Mouse (Mus musculus) ES-Bruce4 (cell line): ENCODE data around the gene Hemk1. TPM values are rescaled to one million over a fixed set of nuclear protein-coding genes. Genes with fewer than 3 reads are reported as not detected.

Experiments
- H3K27ac ChIP-seq: 2 replicates; pipeline ENCODE4 v1.5.1; 2012; ENCODE audit warnings: low read length, inconsistent platforms; ENCODE audit not compliant: insufficient read depth
- H3K27me3 ChIP-seq: 2 replicates; pipeline ENCODE4 v1.6.1; 2012; ENCODE audit warnings: mild to moderate bottlenecking, low read length, inconsistent platforms; ENCODE audit not compliant: control insufficient read depth, poor library complexity, insufficient read depth, severe bottlenecking
- H3K36me3 ChIP-seq: 2 replicates; pipeline ENCODE4 v1.6.1; 2012; ENCODE audit warnings: inconsistent platforms, mild to moderate bottlenecking, low read length, moderate library complexity; ENCODE audit not compliant: control insufficient read depth, poor library complexity, insufficient read depth, severe bottlenecking
- H3K4me1 ChIP-seq: one replicate; pipeline ENCODE4 v1.8.1; 2011; ENCODE audit warnings: low read length; ENCODE audit not compliant: control insufficient read depth, insufficient read depth
- H3K4me3 ChIP-seq: 2 replicates; pipeline ENCODE4 v1.5.1; 2011; ENCODE audit warnings: low read depth, mild to moderate bottlenecking, low read length
- H3K9ac ChIP-seq: 2 replicates; pipeline ENCODE4 v1.6.1; 2012; ENCODE audit warnings: low read depth, mild to moderate bottlenecking, inconsistent platforms; ENCODE audit not compliant: poor library complexity, severe bottlenecking
- H3K9me3 ChIP-seq: replicated peaks from 2 replicates; pipeline ENCODE4 v1.6.1; 2012; ENCODE audit warnings: mild to moderate bottlenecking, low read length, inconsistent platforms; ENCODE audit not compliant: control insufficient read depth, poor library complexity, insufficient read depth, severe bottlenecking
- CTCF ChIP-seq: IDR thresholded peaks from one replicate; pipeline ENCODE4 v1.8.1; 2011; ENCODE audit warnings: low read depth, low read length
- EP300 ChIP-seq: IDR thresholded peaks from 2 replicates; pipeline ENCODE4 v1.6.1; 2011; ENCODE audit warnings: low read depth, low read length; ENCODE audit not compliant: insufficient read depth
- POLR2A ChIP-seq: IDR thresholded peaks from one replicate; pipeline ENCODE4 v1.8.1; 2011; ENCODE audit warnings: low read length; ENCODE audit not compliant: insufficient read depth
- polyA plus RNA-seq: library from polyadenylated mRNA; stranded (reverse); fragments of >200 nt; gene quantifications from 2 replicates; pipeline ENCODE4 v1.2.4, GENCODE M21; 2011; ENCODE audit warnings: low read depth; ENCODE audit not compliant: missing spikeins, insufficient read depth, insufficient read length

The Hemk1 gene
- polyA plus RNA-seq, 1 experiment: 11.0 TPM

GRCm38 (mm10) chr9:107347586-107348183, 9.5 kb upstream of the Hemk1 start:
- no peak overlapping the region for H3K4me3 ChIP-seq
- H3K9me3 ChIP-seq: no peaks in the 10 kb centered on the region
- H3K4me1 ChIP-seq: peaks cover 2% of the 10 kb centered on the region
- H3K27me3 ChIP-seq: no peaks in the 10 kb centered on the region
- no peak overlapping the region for H3K27ac ChIP-seq
- no peak overlapping the region for H3K9ac ChIP-seq
- H3K36me3 ChIP-seq: no peaks in the 10 kb centered on the region
- no peak for TF ChIP-seq CTCF
- TF ChIP-seq EP300: no peak
- TF ChIP-seq POLR2A: no peak

GRCm38 (mm10) chr9:107346081-107346480, 7.9 kb upstream of the Hemk1 start:
- Histone ChIP-seq H3K4me1 (peaks cover 2% of the 10 kb centered on the region), H3K4me3 (no peak overlapping the region), H3K27me3 (peaks cover 2% of the 10 kb centered on the region; the same call in 1 of the 2 replicates), H3K27ac (no peak overlapping the region), H3K9me3 (no peaks in the 10 kb centered on the region), H3K9ac (no peak overlapping the region), H3K36me3 (no peaks in the 10 kb centered on the region)
- no peak for TF ChIP-seq POLR2A
- TF ChIP-seq EP300: no peak
- TF ChIP-seq CTCF: no peak

DNA sequence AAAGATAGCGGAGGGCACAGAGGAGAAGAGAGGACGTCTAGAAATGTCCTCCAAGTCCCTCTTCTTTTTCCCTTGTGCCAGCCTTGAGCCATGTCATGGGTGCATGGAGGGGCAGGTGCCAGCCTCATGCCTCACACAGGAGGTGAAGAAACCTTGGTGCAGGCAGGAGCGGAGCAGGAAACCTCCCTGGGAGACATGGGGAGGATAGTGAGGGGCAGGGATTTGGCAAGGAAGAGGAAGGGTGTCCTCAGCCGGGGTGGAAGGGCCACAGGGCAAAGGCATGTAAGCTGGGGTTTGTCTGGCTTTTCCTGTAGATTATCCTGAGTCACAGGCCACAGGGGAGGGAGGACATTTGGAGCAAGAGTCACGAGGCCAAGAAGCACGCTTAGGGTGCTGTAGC, 5.9 kb upstream of the Hemk1 start:
- TF ChIP-seq CTCF (no peak), POLR2A (no peak), EP300 (no peak)
- H3K4me3 ChIP-seq: no peak overlapping the region
- H3K4me1 ChIP-seq: no peaks in the 10 kb centered on the region
- H3K36me3 ChIP-seq: no peaks in the 10 kb centered on the region
- no peaks in the 10 kb centered on the region for H3K9me3 ChIP-seq
- no peak overlapping the region for H3K27ac ChIP-seq
- no peak overlapping the region for H3K9ac ChIP-seq
- peaks cover 2% of the 10 kb centered on the region; the same call in 1 of the 2 replicates for H3K27me3 ChIP-seq

DNA sequence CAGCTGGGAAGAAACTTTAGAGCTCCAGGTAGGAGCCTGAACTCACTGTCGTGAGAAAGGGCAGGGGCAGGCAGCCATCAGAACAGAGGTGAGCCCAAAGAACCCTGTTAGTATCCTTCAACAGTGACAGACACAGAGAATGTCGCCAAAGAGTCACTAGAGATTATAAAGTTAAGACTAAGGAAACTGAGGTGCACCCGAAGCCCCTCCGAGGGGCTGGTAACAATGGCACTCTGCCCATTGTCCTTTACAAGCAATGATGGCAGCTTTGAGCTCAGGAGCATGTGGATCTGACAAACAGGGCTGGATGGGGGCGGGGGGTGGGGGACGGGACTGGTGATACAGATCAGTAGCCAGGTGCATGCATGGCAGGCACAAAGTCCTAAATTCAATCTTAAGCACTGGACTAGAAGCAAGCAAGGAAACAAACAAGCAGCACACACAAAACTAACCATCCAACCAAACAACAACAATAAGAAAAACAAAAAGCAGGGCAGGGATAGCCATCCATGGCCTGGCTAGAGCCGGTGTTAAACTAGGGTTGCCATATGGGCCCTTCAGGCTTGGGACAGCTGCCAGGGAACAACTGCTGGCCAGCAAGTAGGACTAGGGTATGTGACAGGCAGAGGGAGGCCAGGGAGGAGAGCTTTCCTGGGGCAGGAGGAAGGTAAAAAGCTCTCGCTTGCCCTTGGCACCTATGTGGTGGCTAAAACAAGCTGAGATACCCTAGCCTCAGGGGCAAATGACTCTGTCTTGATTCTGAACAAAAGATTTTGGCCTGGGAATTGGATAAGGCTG, 5.2 kb upstream of the Hemk1 start:
- H3K27ac ChIP-seq: no peak overlapping the region
- H3K36me3 ChIP-seq: no peaks in the 10 kb centered on the region
- no peak overlapping the region for H3K4me3 ChIP-seq
- TF ChIP-seq EP300 (no peak), CTCF (no peak), POLR2A (no peak)
- H3K9ac ChIP-seq: no peak overlapping the region
- peaks cover 2% of the 10 kb centered on the region; the same call in 1 of the 2 replicates for H3K27me3 ChIP-seq
- no peaks in the 10 kb centered on the region for H3K4me1 ChIP-seq
- no peaks in the 10 kb centered on the region for H3K9me3 ChIP-seq

- TF ChIP-seq POLR2A (no peak), CTCF (no peak), EP300 (no peak)
- Histone ChIP-seq H3K27ac (no peak overlapping the region), H3K36me3 (no peaks in the 10 kb centered on the region)
Measured at GRCm38 (mm10) chr9:107342201-107342709, 4.1 kb upstream of the Hemk1 start.

More at GRCm38 (mm10) chr9:107342201-107342709, 4.1 kb upstream of the Hemk1 start:
- Histone ChIP-seq H3K4me1 (no peaks in the 10 kb centered on the region), H3K9ac (no peak overlapping the region), H3K4me3 (no peak overlapping the region), H3K9me3 (no peaks in the 10 kb centered on the region), H3K27me3 (peaks cover 2% of the 10 kb centered on the region; the same call in 1 of the 2 replicates)
